ENCODE assay signal across 32 mouse cellular contexts in genomic region chr2:84032505-84032904, GRCm38 (mm10). TPM values are rescaled to one million over a fixed set of nuclear protein-coding genes. Genes with fewer than 3 reads are reported as not detected.
DNase-seq lines count a peak whose midpoint lies in the region; TF ChIP-seq lines count a peak whose summit lies in the region.
"Had no signal": no experiment of that assay in that cellular context is flagged by ENCODE, and none has a peak within 500 bp of the region (broad histone marks: within the 10 kb centered on the region; RNA-seq: fewer than 3 reads in every experiment).

No protein-coding gene starts in this region.

- no peak overlapping the region for H3K27ac ChIP-seq in left cerebral cortex, adult 2 months
- H3K27ac ChIP-seq: embryonic facial prominence, embryonic 10.5 days; embryonic facial prominence, embryonic 13.5 days; forebrain, embryonic 12.5 days; forebrain, embryonic 15.5 days; heart, embryonic 15.5 days; hindbrain, embryonic 10.5 days; hindbrain, embryonic 13.5 days; intestine, embryonic 15.5 days had no signal

- intact Hi-C loops in left cerebral cortex, postnatal 14 days (cut with DNase I) = no loop called here
- intact Hi-C loops in left cerebral cortex, adult 2 months (cut with DNase I) = no loop called here

- H3K4me3 ChIP-seq in left cerebral cortex, adult 2 months = no peak overlapping the region
- H3K4me3 ChIP-seq: embryonic facial prominence, embryonic 10.5 days; embryonic facial prominence, embryonic 13.5 days; erythroblast, embryonic 14.5 days; forebrain, embryonic 12.5 days; forebrain, embryonic 15.5 days; heart, embryonic 12.5 days; heart, embryonic 15.5 days; hindbrain, embryonic 10.5 days; hindbrain, embryonic 13.5 days; intestine, embryonic 15.5 days had no signal

- TF ChIP-seq CTCF in left cerebral cortex, adult 2 months (IDR thresholded peaks at IDR 0.05) = no peak

- peak; percentile 13 to 53 for DNase-seq in frontal cortex, adult 2 months (ENCODE audit: extremely low spot score in 1 of 2, low spot score in 1 of 2)
- DNase-seq in frontal cortex, postnatal 14 days (ENCODE audit: low spot score in 2 of 2) = no peak
- peak; percentile 36 to 49 for DNase-seq in left cerebral cortex, postnatal 14 days (ENCODE audit: low spot score in 2 of 2)
- no peak for DNase-seq in left cerebral cortex, adult 2 months (ENCODE audit: extremely low spot score in 1 of 2, low spot score in 2 of 2)
- DNase-seq in brain, adult 2 months (ENCODE audit: low read depth, low spot score) = peak; percentile 60
- no peak for DNase-seq in adrenal gland, adult 8-10 months
- DNase-seq: adrenal gland, postnatal 14 days; B cell, adult 2 months; cerebellum, adult 11-12 months; cerebellum, adult 8-10 months; cerebellum, postnatal 10 days; cerebellum, postnatal 36 days; embryo, embryonic 11 days; gastrocnemius, postnatal 10 days; gastrocnemius, postnatal 36 days; heart, postnatal 10 days; heart, postnatal 36 days had no signal

RNA-seq across cellular contexts. Expression of gene Gm13691, which starts 42.2 kb away (rescaled TPM):
- not detected in 2 replicates for polyA plus RNA-seq in frontal cortex, adult 2 months (2012; rRNA removed)
- total RNA-seq in left cerebral cortex, postnatal 14 days (2021) = 1 to 10 TPM; 1.2 to 1.3 TPM
- total RNA-seq in left cerebral cortex, adult 2 months (2021) = 1 to 10 TPM; 1.6 to 1.7 TPM
- 1 to 10 TPM; 1.4 to 2.5 (median 1.7) TPM for total RNA-seq in adrenal gland, adult 8-10 months (2022)
- total RNA-seq: granulocyte monocyte progenitor cell, adult 5-6 weeks had no signal
- polyA plus RNA-seq: brain, embryonic 14.5 days; cortical plate, adult 2 months; embryonic facial prominence, embryonic 10.5 days; embryonic facial prominence, embryonic 13.5 days; forebrain, embryonic 12.5 days; forebrain, embryonic 15.5 days; G1E; heart, embryonic 12.5 days; heart, embryonic 15.5 days; hindbrain, embryonic 10.5 days; hindbrain, embryonic 13.5 days; hindbrain, embryonic 16.5 days; intestine, embryonic 15.5 days had no signal

RNA-seq across cellular contexts. Expression of gene Gm13697, which starts 48.0 kb away (rescaled TPM):
- polyA plus RNA-seq in frontal cortex, adult 2 months (2012; rRNA removed) = not detected in 2 replicates
- total RNA-seq in left cerebral cortex, postnatal 14 days (2021) = 1 to 10 TPM; 1.2 to 1.3 TPM
- 1 to 10 TPM; 1.6 to 1.7 TPM for total RNA-seq in left cerebral cortex, adult 2 months (2021)
- 1 to 10 TPM; 1.4 to 2.5 (median 1.7) TPM for total RNA-seq in adrenal gland, adult 8-10 months (2022)
- polyA plus RNA-seq: brain, embryonic 14.5 days; cortical plate, adult 2 months; embryonic facial prominence, embryonic 10.5 days; embryonic facial prominence, embryonic 13.5 days; forebrain, embryonic 12.5 days; forebrain, embryonic 15.5 days; G1E; heart, embryonic 12.5 days; heart, embryonic 15.5 days; hindbrain, embryonic 10.5 days; hindbrain, embryonic 13.5 days; hindbrain, embryonic 16.5 days; intestine, embryonic 15.5 days had no signal

RNA-seq across cellular contexts. Expression of gene Gm13694, which starts 53.8 kb away (rescaled TPM):
- polyA plus RNA-seq in frontal cortex, adult 2 months (2012; rRNA removed) = not detected in 2 replicates
- 1 to 10 TPM; 1.2 to 1.3 TPM for total RNA-seq in left cerebral cortex, postnatal 14 days (2021)
- 1 to 10 TPM; 1.6 to 1.7 TPM for total RNA-seq in left cerebral cortex, adult 2 months (2021)
- total RNA-seq in adrenal gland, adult 8-10 months (2022) = 1 to 10 TPM; 1.4 to 2.5 (median 1.7) TPM
- polyA plus RNA-seq: brain, embryonic 14.5 days; cortical plate, adult 2 months; embryonic facial prominence, embryonic 10.5 days; embryonic facial prominence, embryonic 13.5 days; forebrain, embryonic 12.5 days; forebrain, embryonic 15.5 days; G1E; heart, embryonic 12.5 days; heart, embryonic 15.5 days; hindbrain, embryonic 10.5 days; hindbrain, embryonic 13.5 days; hindbrain, embryonic 16.5 days; intestine, embryonic 15.5 days had no signal

RNA-seq across cellular contexts. Expression of gene Gm13696, which starts 59.6 kb away (rescaled TPM):
- not detected in 2 replicates for polyA plus RNA-seq in frontal cortex, adult 2 months (2012; rRNA removed)
- 1 to 10 TPM; 1.2 to 1.3 TPM for total RNA-seq in left cerebral cortex, postnatal 14 days (2021)
- 1 to 10 TPM; 1.6 to 1.7 TPM for total RNA-seq in left cerebral cortex, adult 2 months (2021)
- total RNA-seq in adrenal gland, adult 8-10 months (2022) = 1 to 10 TPM; 1.4 to 2.5 (median 1.7) TPM
- polyA plus RNA-seq: brain, embryonic 14.5 days; cortical plate, adult 2 months; embryonic facial prominence, embryonic 10.5 days; embryonic facial prominence, embryonic 13.5 days; forebrain, embryonic 12.5 days; forebrain, embryonic 15.5 days; G1E; heart, embryonic 12.5 days; heart, embryonic 15.5 days; hindbrain, embryonic 10.5 days; hindbrain, embryonic 13.5 days; hindbrain, embryonic 16.5 days; intestine, embryonic 15.5 days had no signal

Comparison
In these comparisons a context has a peak if more than half of its experiments do, and no peak if none do; other contexts are left out.
1. DNase-seq: peak in frontal cortex, adult 2 months (2 of 2), left cerebral cortex, postnatal 14 days (2 of 2) and brain, adult 2 months (single experiment); none in frontal cortex, postnatal 14 days (0 of 2), left cerebral cortex, adult 2 months (0 of 2) and adrenal gland, adult 8-10 months (single experiment).